Mouse (Mus musculus) kidney, embryonic 16.5 days (tissue): ENCODE data around the gene Ccsap. TPM values are rescaled to one million over a fixed set of nuclear protein-coding genes. Genes with fewer than 3 reads are reported as not detected.

ENCODE experiments used
- ATAC-seq: fragments of 200-750 bp; cut with Nextera tagmentation; 2 replicates; pipeline ENCODE4 v1.8.0; 2017; ENCODE audit warnings: moderate TSS enrichment; ENCODE audit not compliant: low FRiP score, low TSS enrichment
- H3K27ac ChIP-seq: fragments of 300-500 bp; sonication (generic); 2 replicates; pipeline ENCODE4 v1.5.1; 2014; ENCODE audit warnings: low read length
- H3K27me3 ChIP-seq: fragments of 300-500 bp; sonication (generic); 2 replicates; pipeline ENCODE4 v1.6.1; 2014; ENCODE audit warnings: low read length, control low read depth, mixed read lengths; ENCODE audit not compliant: insufficient read depth
- H3K36me3 ChIP-seq: fragments of 300-500 bp; sonication (generic); 2 replicates; pipeline ENCODE4 v1.6.1; 2014; ENCODE audit warnings: low read length, control low read depth, mixed read lengths; ENCODE audit not compliant: insufficient read depth
- H3K4me1 ChIP-seq: fragments of 300-500 bp; sonication (generic); 2 replicates; pipeline ENCODE4 v1.6.1; 2014; ENCODE audit warnings: low read length, control low read depth, mixed read lengths; ENCODE audit not compliant: insufficient read depth
- H3K4me2 ChIP-seq: fragments of 300-500 bp; sonication (generic); replicated peaks from 2 replicates; pipeline ENCODE4 v1.6.1; 2014; ENCODE audit warnings: low read depth, low read length
- H3K4me3 ChIP-seq: fragments of 300-500 bp; sonication (generic); 2 replicates; pipeline ENCODE4 v1.5.1; 2014; ENCODE audit warnings: mild to moderate bottlenecking, low read length
- H3K9ac ChIP-seq: fragments of 300-500 bp; sonication (generic); replicated peaks from 2 replicates; pipeline ENCODE4 v1.6.1; 2014; ENCODE audit warnings: low read length
- H3K9me3 ChIP-seq: fragments of 300-500 bp; sonication (generic); 2 replicates; pipeline ENCODE4 v1.6.1; 2016; ENCODE audit warnings: low read length, control low read depth
- WGBS: fragments of 180-500 bp; shearing (Covaris S2); extraction: QIAGEN DNeasy Blood & Tissue Kit; methylation state at CpG from one replicate; pipeline ENCODE4 v1.1.7; 2014; 5-methylcytosine and 5-hydroxymethylcytosine counted together
- polyA plus RNA-seq: library from polyadenylated mRNA; unstranded; fragments of >200 nt; fragmentation: Nextera tagmentation; extraction: Ambion mirVana; gene quantifications from 2 replicates; pipeline ENCODE4 v1.2.1, GENCODE M21; 2015

Gene Ccsap
- polyA plus RNA-seq, 1 experiment from 2014 or later = 2.9 TPM

- WGBS = 21% methylated on average over 15 of the region's 15 CpGs
- no peak within 1 kb of the TSS for H3K27ac ChIP-seq
Measured at GRCm38 (mm10) chr8:123894502-123895097, 34.6 kb upstream of the Ccsap start, which contains the start of gene Acta1. Gene Acta1 (minus strand): TSS chr8:123894751.

DNA sequence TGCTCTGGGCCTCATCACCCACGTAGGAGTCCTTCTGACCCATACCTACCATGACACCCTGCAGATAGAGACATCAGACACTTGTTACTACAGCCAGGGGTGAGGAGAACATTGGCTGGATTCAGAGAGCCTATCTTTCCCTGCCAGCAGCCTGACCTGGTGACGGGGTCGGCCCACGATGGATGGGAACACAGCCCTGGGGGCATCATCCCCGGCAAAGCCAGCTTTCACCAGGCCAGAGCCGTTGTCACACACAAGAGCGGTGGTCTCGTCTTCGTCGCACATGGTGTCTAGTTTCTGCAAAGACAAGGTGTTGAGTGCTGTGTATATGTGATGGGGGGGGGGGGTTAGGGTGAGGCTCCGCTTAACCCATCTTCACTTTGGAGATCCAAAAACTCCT, 33.4 kb upstream of the Ccsap start:
- Histone ChIP-seq H3K9me3 (no peaks in the 10 kb centered on the region), H3K4me2 (no peak overlapping the region), H3K27ac (no peak overlapping the region), H3K9ac (no peak overlapping the region), H3K4me3 (no peak overlapping the region), H3K4me1 (peaks cover 5% of the 10 kb centered on the region; the same call in 1 of the 2 replicates), H3K36me3 (no peaks in the 10 kb centered on the region), H3K27me3 (peaks cover 66% of the 10 kb centered on the region)
- WGBS = 80% methylated on average over 11 of the region's 11 CpGs
- ATAC-seq = no peak

More at GRCm38 (mm10) chr8:123894502-123895097, 34.6 kb upstream of the Ccsap start, which contains the start of gene Acta1:
- Histone ChIP-seq H3K27me3 (peaks cover 65% of the 10 kb centered on the region), H3K9ac (no peak within 1 kb of the TSS), H3K36me3 (no peaks in the 10 kb centered on the region; the same call in 1 of the 2 replicates), H3K9me3 (no peaks in the 10 kb centered on the region), H3K4me3 (no peak within 1 kb of the TSS), H3K4me2 (no peak within 1 kb of the TSS), H3K4me1 (peaks cover 5% of the 10 kb centered on the region; the same call in 1 of the 2 replicates)
- ATAC-seq = no peak

GRCm38 (mm10) chr8:123892586-123893155, 32.7 kb upstream of the Ccsap start:
- H3K9ac ChIP-seq = no peak overlapping the region
- H3K9me3 ChIP-seq = no peaks in the 10 kb centered on the region
- H3K4me2 ChIP-seq = no peak overlapping the region
- peaks cover 5% of the 10 kb centered on the region; the same call in 1 of the 2 replicates for H3K4me1 ChIP-seq
- no peaks in the 10 kb centered on the region for H3K36me3 ChIP-seq
- ATAC-seq = no peak
- peaks cover 66% of the 10 kb centered on the region for H3K27me3 ChIP-seq
- no peak overlapping the region for H3K27ac ChIP-seq
- 12% methylated on average over 30 of the region's 30 CpGs for WGBS
- H3K4me3 ChIP-seq = no peak overlapping the region

DNA sequence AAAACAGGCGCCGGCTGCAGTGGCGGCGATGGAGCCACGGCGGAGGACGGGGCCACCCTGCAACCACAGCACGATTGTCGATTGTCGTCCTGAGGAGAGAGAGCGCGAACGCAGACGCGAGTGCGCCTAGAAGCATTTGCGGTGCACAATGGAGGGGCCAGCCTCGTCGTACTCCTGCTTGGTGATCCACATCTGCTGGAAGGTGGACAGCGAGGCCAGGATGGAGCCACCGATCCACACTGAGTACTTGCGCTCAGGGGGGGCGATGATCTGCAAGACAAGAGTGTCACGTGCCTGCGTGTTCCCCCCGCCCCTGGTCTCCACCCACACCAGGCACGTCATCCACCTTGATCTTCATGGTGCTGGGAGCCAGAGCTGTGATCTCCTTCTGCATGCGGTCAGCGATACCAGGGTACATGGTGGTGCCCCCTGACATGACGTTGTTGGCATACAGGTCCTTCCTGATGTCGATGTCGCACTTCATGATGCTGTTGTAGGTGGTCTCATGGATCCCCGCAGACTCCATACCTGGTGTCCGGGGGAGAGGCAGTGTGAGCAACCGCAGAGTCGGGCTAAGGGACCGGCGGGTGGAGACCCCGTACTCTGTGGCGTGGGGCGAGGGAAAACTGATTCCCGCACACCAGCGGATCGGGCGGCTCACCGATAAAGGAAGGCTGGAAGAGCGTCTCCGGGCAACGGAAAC, 32.0 kb upstream of the Ccsap start:
- H3K9me3 ChIP-seq = no peaks in the 10 kb centered on the region
- H3K9ac ChIP-seq = no peak overlapping the region
- H3K4me1 ChIP-seq = peaks cover 5% of the 10 kb centered on the region; the same call in 1 of the 2 replicates
- WGBS = 1% methylated on average over 49 of the region's 49 CpGs
- peaks cover 66% of the 10 kb centered on the region for H3K27me3 ChIP-seq
- no peak overlapping the region for H3K27ac ChIP-seq
- peak overlapping the region; percentile 17 for H3K4me3 ChIP-seq
- H3K4me2 ChIP-seq = peak overlapping the region; percentile 32
- no peaks in the 10 kb centered on the region for H3K36me3 ChIP-seq
- ATAC-seq = no peak

DNA sequence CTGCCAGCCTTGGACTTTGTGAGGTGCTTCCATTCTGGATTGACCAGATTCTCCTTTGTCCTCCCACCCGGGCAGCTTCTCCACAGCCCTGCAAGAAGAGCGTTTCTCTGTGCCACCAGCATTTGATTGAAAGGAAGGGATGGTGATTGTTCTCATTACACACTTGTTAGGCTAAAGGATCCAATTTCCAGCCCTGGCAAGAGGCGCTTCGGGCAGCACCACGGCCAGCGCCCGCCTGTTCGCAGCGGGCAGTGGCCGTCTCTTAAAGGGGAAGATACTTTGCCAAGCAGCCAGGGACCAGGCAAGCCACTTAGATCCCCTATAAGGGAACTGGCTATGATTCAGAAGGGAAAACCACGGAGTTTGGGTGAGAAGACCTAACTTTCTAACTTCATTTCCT, 31.3 kb upstream of the Ccsap start:
- Histone ChIP-seq H3K4me2 (no peak overlapping the region), H3K27me3 (peaks cover 69% of the 10 kb centered on the region), H3K27ac (no peak overlapping the region), H3K36me3 (no peaks in the 10 kb centered on the region), H3K4me1 (peaks cover 5% of the 10 kb centered on the region; the same call in 1 of the 2 replicates), H3K9me3 (no peaks in the 10 kb centered on the region), H3K4me3 (no peak overlapping the region), H3K9ac (no peak overlapping the region)
- 2% methylated on average over 11 of the region's 11 CpGs for WGBS
- ATAC-seq = no peak

- 69% methylated on average over 4 of the region's 4 CpGs for WGBS
- Histone ChIP-seq H3K4me1 (peaks cover 5% of the 10 kb centered on the region; the same call in 1 of the 2 replicates), H3K27me3 (peaks cover 61% of the 10 kb centered on the region), H3K9ac (no peak overlapping the region), H3K4me2 (no peak overlapping the region), H3K36me3 (no peaks in the 10 kb centered on the region), H3K27ac (no peak overlapping the region), H3K9me3 (no peaks in the 10 kb centered on the region), H3K4me3 (no peak overlapping the region)
- ATAC-seq = no peak
Measured at GRCm38 (mm10) chr8:123889797-123890196, 29.8 kb upstream of the Ccsap start.

DNA sequence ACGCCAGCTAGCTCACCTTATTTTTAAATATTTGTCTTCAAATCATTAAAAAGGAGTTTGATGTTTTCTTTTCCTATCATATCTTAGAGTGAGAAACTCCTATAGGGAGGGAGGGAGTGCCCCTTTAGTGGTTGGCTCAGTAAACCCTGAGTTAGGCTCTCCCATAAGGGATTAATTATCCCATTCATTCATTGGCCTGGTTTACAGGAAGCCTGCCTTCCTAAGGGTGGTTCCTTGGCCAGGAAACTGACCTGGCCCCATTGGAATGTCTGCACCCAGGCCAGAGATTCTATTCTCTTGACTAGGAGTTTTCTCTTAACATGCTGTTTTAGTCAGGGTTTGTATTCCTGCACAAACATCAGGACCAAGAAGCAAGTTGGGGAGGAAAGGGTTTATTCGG, 27.9 kb upstream of the Ccsap start:
- Histone ChIP-seq H3K4me1 (peaks cover 8% of the 10 kb centered on the region; the same call in 1 of the 2 replicates), H3K27me3 (peaks cover 43% of the 10 kb centered on the region), H3K9me3 (no peaks in the 10 kb centered on the region), H3K9ac (no peak overlapping the region), H3K36me3 (no peaks in the 10 kb centered on the region), H3K4me2 (no peak overlapping the region), H3K4me3 (no peak overlapping the region), H3K27ac (no peak overlapping the region)
- ATAC-seq = no peak
- WGBS = 87% methylated on average over 2 of the region's 2 CpGs

DNA sequence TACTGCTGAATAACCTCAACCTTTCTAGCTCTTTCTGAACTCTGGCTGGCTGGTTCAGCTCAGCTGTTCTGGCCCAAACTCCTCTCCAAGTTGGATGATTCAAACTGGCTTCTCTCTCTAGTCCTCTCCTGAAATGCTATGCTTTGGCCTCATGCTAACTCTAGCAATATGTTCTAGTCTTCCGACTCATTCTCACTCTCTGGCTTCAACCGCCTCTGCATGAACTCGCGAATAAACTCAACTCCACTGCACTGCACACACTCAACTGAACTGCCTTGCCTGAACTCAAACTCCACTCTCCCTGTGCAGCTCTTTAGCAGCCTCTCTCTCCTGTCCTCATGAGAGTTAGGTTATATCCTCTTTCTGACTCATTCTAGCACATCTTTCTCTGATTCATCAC, 27.2 kb upstream of the Ccsap start:
- Histone ChIP-seq H3K27me3 (peaks cover 35% of the 10 kb centered on the region), H3K4me1 (peaks cover 8% of the 10 kb centered on the region; the same call in 1 of the 2 replicates), H3K9me3 (no peaks in the 10 kb centered on the region), H3K36me3 (no peaks in the 10 kb centered on the region), H3K4me3 (no peak overlapping the region), H3K27ac (no peak overlapping the region), H3K4me2 (no peak overlapping the region), H3K9ac (no peak overlapping the region)
- ATAC-seq = no peak
- WGBS = 92% methylated on average over 4 of the region's 4 CpGs

- H3K9ac ChIP-seq = no peak overlapping the region; the same call in 1 of the 2 replicates
- H3K4me1 ChIP-seq = peaks cover 3% of the 10 kb centered on the region; the same call in 1 of the 2 replicates
- no peak overlapping the region for H3K4me2 ChIP-seq
- no peaks in the 10 kb centered on the region for H3K9me3 ChIP-seq
- 4% methylated on average over 12 of the region's 14 CpGs for WGBS
- H3K36me3 ChIP-seq = no peaks in the 10 kb centered on the region
- peaks cover 13% of the 10 kb centered on the region; the same call in 1 of the 2 replicates for H3K27me3 ChIP-seq
- no peak; the same call in 1 of the 2 replicates for ATAC-seq
- H3K4me3 ChIP-seq = no peak overlapping the region
- no peak overlapping the region for H3K27ac ChIP-seq
Measured at GRCm38 (mm10) chr8:123884721-123885565, 24.9 kb upstream of the Ccsap start.
